Mouse (Mus musculus) embryo, embryonic 11 days (tissue): Measurements from ENCODE around the gene Rwdd4a.

Experiments used
- DNase-seq: peaks from one replicate; pipeline ENCODE4 v3.0.0-alpha.2; 2015

Rwdd4a gene

GRCm38 (mm10) chr8:47533344-47534125 lies at the start of gene Rwdd4a, which contains the start of gene Trappc11:
Rwdd4a (plus strand) TSS chr8:47533664.
Trappc11 (minus strand) TSS chr8:47533470.
- DNase-seq: peak; percentile 96

- DNase-seq: no peak
Measured at GRCm38 (mm10) chr8:47487231-47487630, 46.2 kb upstream of the Rwdd4a start.

- no peak for DNase-seq
Measured at GRCm38 (mm10) chr8:47493106-47493505, 40.4 kb upstream of the Rwdd4a start.

GRCm38 (mm10) chr8:47494602-47495153 lies 38.8 kb upstream of the Rwdd4a start:
- no peak for DNase-seq

- DNase-seq: no peak
Measured at GRCm38 (mm10) chr8:47495428-47495827, 38.0 kb upstream of the Rwdd4a start.

- DNase-seq: no peak
Measured at GRCm38 (mm10) chr8:47501994-47502393, 31.5 kb upstream of the Rwdd4a start.

- DNase-seq: no peak
Measured at GRCm38 (mm10) chr8:47502546-47502945, 30.9 kb upstream of the Rwdd4a start.

- no peak for DNase-seq
Measured at GRCm38 (mm10) chr8:47505431-47505830, 28.0 kb upstream of the Rwdd4a start.

GRCm38 (mm10) chr8:47510930-47511329 lies 22.5 kb upstream of the Rwdd4a start:
- no peak for DNase-seq

GRCm38 (mm10) chr8:47513601-47514000 lies 19.9 kb upstream of the Rwdd4a start:
- no peak for DNase-seq

- no peak for DNase-seq
Measured at GRCm38 (mm10) chr8:47528094-47528493, 5.4 kb upstream of the Rwdd4a start.

GRCm38 (mm10) chr8:47538323-47538722 lies 4.9 kb downstream of the Rwdd4a start:
- DNase-seq: no peak

- DNase-seq: no peak
Measured at GRCm38 (mm10) chr8:47542746-47543145, 9.3 kb downstream of the Rwdd4a start.

- DNase-seq: no peak
Measured at GRCm38 (mm10) chr8:47544094-47544493, 10.6 kb downstream of the Rwdd4a start.

- DNase-seq: no peak
Measured at GRCm38 (mm10) chr8:47547102-47547501, 13.6 kb downstream of the Rwdd4a start.

- DNase-seq: peak; percentile 16
Measured at GRCm38 (mm10) chr8:47553613-47554012, 20.1 kb downstream of the Rwdd4a start.

GRCm38 (mm10) chr8:47556446-47556845 lies 23.0 kb downstream of the Rwdd4a start:
- no peak for DNase-seq

- no peak for DNase-seq
Measured at GRCm38 (mm10) chr8:47558274-47558673, 24.8 kb downstream of the Rwdd4a start.

- DNase-seq: no peak
Measured at GRCm38 (mm10) chr8:47560801-47561200, 27.3 kb downstream of the Rwdd4a start.

GRCm38 (mm10) chr8:47566551-47566950 lies 33.1 kb downstream of the Rwdd4a start:
- no peak for DNase-seq

- no peak for DNase-seq
Measured at GRCm38 (mm10) chr8:47568098-47568497, 34.6 kb downstream of the Rwdd4a start.

GRCm38 (mm10) chr8:47570161-47570560 lies 36.7 kb downstream of the Rwdd4a start:
- DNase-seq: no peak

- no peak for DNase-seq
Measured at GRCm38 (mm10) chr8:47573482-47573881, 40.0 kb downstream of the Rwdd4a start.

GRCm38 (mm10) chr8:47581454-47581853 lies 48.0 kb downstream of the Rwdd4a start:
- no peak for DNase-seq

- no peak for DNase-seq
Measured at GRCm38 (mm10) chr8:47588616-47589015, 55.2 kb downstream of the Rwdd4a start.
